Mouse (Mus musculus) MEL (cell line): ENCODE measurements at regions not wholly inside any gene's neighbourhood (a gene's known extent, or its start where the extent isn't known, plus 50 kb on each side); places are given as distances from the start of the nearest gene placed in this dataset.
"Not testable (repeated sequence)": the region's sequence is repeated elsewhere in the genome, so short reads cannot be mapped to it uniquely, and the experiment has no call there.

Experiments
- DNase-seq: peaks from one replicate; pipeline ENCODE4 v3.0.0; 2011; ENCODE audit warnings: low read depth, low spot score
- H3K27ac ChIP-seq: 2 replicates; pipeline ENCODE4 v1.5.1; 2012; ENCODE audit warnings: low read depth, mild to moderate bottlenecking, control low read depth, low read length, moderate library complexity; ENCODE audit not compliant: control insufficient read depth
- H3K27me3 ChIP-seq, 2 experiments: fragments of 150-350 bp in 1 of 2; sonication (generic) in 1 of 2; 2 replicates each; pipeline ENCODE4 v1.6.1; 2012; ENCODE audit warnings: low read length in 2 of 2, mild to moderate bottlenecking in 2 of 2, improper control_type of control experiment in 1 of 2, moderate library complexity in 1 of 2; ENCODE audit not compliant: insufficient read depth in 2 of 2, control insufficient read depth in 1 of 2
- H3K36me3 ChIP-seq, 2 experiments: 2 replicates each; pipeline ENCODE4 v1.6.1; 2012 to 2014; ENCODE audit warnings: low read length in 2 of 2, improper control_type of control experiment in 1 of 2, inconsistent platforms in 1 of 2, mild to moderate bottlenecking in 1 of 2; ENCODE audit not compliant: insufficient read depth in 2 of 2, control insufficient read depth in 1 of 2
- H3K4me1 ChIP-seq, 2 experiments: fragments of 150-350 bp in 1 of 2; sonication (generic) in 1 of 2; 2 replicates each; pipeline ENCODE4 v1.6.1; 2012; ENCODE audit warnings: low read length in 2 of 2, improper control_type of control experiment in 1 of 2, mild to moderate bottlenecking in 1 of 2; ENCODE audit not compliant: insufficient read depth in 2 of 2, control insufficient read depth in 1 of 2
- H3K4me3 ChIP-seq, 2 experiments: fragments of 150-350 bp in 1 of 2; sonication (generic) in 1 of 2; 2 replicates each; pipeline ENCODE4 v1.5.1; 2012; ENCODE audit warnings: low read depth in 2 of 2, low read length in 2 of 2, mild to moderate bottlenecking in 2 of 2, moderate library complexity in 2 of 2, control low read depth in 1 of 2, improper control_type of control experiment in 1 of 2; ENCODE audit not compliant: control insufficient read depth in 1 of 2, insufficient read depth in 1 of 2
- H3K79me2 ChIP-seq: 2 replicates; pipeline ENCODE4 v1.6.1; 2012; ENCODE audit warnings: mild to moderate bottlenecking, low read length, moderate library complexity; ENCODE audit not compliant: control insufficient read depth, poor library complexity, insufficient read depth
- H3K9ac ChIP-seq: 2 replicates; pipeline ENCODE4 v1.6.1; 2012; ENCODE audit warnings: low read depth, mild to moderate bottlenecking, control low read depth, low read length, moderate library complexity; ENCODE audit not compliant: control insufficient read depth, poor library complexity, severe bottlenecking
- H3K9me3 ChIP-seq: fragments of 150-350 bp; sonication (generic); replicated peaks from 2 replicates; pipeline ENCODE4 v1.6.1; 2012; ENCODE audit warnings: mild to moderate bottlenecking, low read length, improper control_type of control experiment, moderate library complexity; ENCODE audit not compliant: insufficient read depth
- GABPA ChIP-seq: IDR thresholded peaks from 2 replicates; pipeline ENCODE4 v1.6.1; 2012; ENCODE audit warnings: low read depth, mild to moderate bottlenecking, inconsistent platforms, low read length, improper control_type of control experiment, moderate library complexity
- MAFK ChIP-seq: IDR thresholded peaks from 2 replicates; pipeline ENCODE4 v1.6.1; 2011; ENCODE audit warnings: low read depth, mild to moderate bottlenecking, low read length, improper control_type of control experiment, borderline replicate concordance
- MEF2A ChIP-seq: IDR thresholded peaks from 2 replicates; pipeline ENCODE4 v1.6.1; 2014; ENCODE audit warnings: low read depth, mild to moderate bottlenecking, inconsistent platforms, low read length, improper control_type of control experiment; ENCODE audit not compliant: poor library complexity, insufficient replicate concordance, severe bottlenecking; ENCODE audit errors: extremely low read depth
- NRF1 ChIP-seq: IDR thresholded peaks from 2 replicates; pipeline ENCODE4 v1.6.1; 2014; ENCODE audit warnings: low read depth, mild to moderate bottlenecking, inconsistent platforms, low read length, improper control_type of control experiment, moderate library complexity; ENCODE audit not compliant: poor library complexity, insufficient read depth, severe bottlenecking
- POLR2AphosphoS2 ChIP-seq: IDR thresholded peaks from 2 replicates; pipeline ENCODE4 v1.6.1; 2011; ENCODE audit warnings: low read length, improper control_type of control experiment
- POLR2AphosphoS5 ChIP-seq: IDR thresholded peaks from 2 replicates; pipeline ENCODE4 v1.6.1; 2012; ENCODE audit warnings: low read depth, borderline replicate concordance, mild to moderate bottlenecking, inconsistent platforms, low read length, moderate library complexity, mixed read lengths
- SMC3 ChIP-seq: IDR thresholded peaks from 2 replicates; pipeline ENCODE4 v1.6.1; 2011; ENCODE audit warnings: low read depth, low read length, improper control_type of control experiment
- TBP ChIP-seq: IDR thresholded peaks from 2 replicates; pipeline ENCODE4 v1.8.0; 2011; ENCODE audit warnings: low read depth, low read length, improper control_type of control experiment
- TCF12 ChIP-seq: IDR thresholded peaks from 2 replicates; pipeline ENCODE4 v1.6.1; 2014; ENCODE audit warnings: low read depth, mild to moderate bottlenecking, inconsistent platforms, low read length, improper control_type of control experiment, moderate library complexity
- UBTF ChIP-seq: IDR thresholded peaks from 2 replicates; pipeline ENCODE4 v1.6.1; 2012; ENCODE audit warnings: low read depth, mild to moderate bottlenecking, inconsistent platforms, low read length, improper control_type of control experiment, moderate library complexity, borderline replicate concordance; ENCODE audit not compliant: insufficient read depth
- ZKSCAN1 ChIP-seq: IDR thresholded peaks from 2 replicates; pipeline ENCODE4 v1.6.1; 2012; ENCODE audit warnings: low read depth, mild to moderate bottlenecking, inconsistent platforms, low read length, improper control_type of control experiment, moderate library complexity
- ZMIZ1 ChIP-seq: IDR thresholded peaks from 2 replicates; pipeline ENCODE4 v1.6.1; 2012; ENCODE audit warnings: low read depth, mild to moderate bottlenecking, inconsistent platforms, low read length, improper control_type of control experiment, moderate library complexity

DNA sequence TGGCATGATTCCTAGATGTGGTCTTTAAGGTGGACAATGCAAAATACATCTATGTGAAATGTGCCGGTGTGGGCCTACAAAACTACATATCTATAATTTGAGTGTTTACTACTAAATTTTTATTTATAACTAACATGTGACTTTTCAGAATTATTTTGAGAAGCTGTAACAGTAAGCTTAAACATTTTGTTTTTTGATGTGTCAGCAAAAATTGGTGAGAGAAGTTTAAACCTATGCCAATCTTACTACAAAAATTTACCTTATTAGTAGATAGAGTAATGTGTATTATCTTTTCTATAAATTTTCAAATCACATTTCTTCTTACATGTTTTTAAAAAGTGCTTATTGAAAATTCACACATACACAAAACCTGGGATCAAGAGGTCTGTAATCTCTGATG is 525.1 kb upstream of the Rorb start:
- Histone ChIP-seq H3K36me3 (no peaks in the 10 kb centered on the region), H3K4me1 (no peaks in the 10 kb centered on the region), H3K4me3 (no peak overlapping the region), H3K79me2 (no peaks in the 10 kb centered on the region), H3K27ac (no peak overlapping the region), H3K9me3 (no peaks in the 10 kb centered on the region), H3K27me3 (no peaks in the 10 kb centered on the region), H3K9ac (no peak overlapping the region)
- DNase-seq = no peak
- TF ChIP-seq ZKSCAN1 (no peak), MAFK (peak; percentile 47; the same call in 1 of the 2 replicates)

DNA sequence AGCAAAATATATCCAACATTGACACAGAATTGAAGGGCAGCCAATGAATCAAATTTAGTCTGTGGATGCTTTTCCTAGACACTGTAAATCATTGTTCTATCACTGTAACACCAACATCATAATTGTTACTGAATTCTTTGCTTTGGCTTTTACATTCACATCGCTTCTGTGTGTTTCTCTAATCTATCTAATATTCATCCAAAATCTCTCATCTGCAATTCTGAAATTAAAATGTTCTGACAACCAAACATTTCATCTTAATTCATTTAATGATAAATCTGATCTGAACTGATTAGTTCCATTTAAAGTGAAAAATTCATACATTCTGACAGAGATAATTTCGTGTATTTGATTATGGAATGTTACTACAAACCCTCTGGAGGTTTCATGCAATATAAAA is 476.9 kb upstream of the Rorb start:
- no peak for TF ChIP-seq MEF2A
- TF ChIP-seq NRF1 = no peak
- no peak for TF ChIP-seq ZMIZ1
- TF ChIP-seq TCF12 = no peak
- no peak for TF ChIP-seq GABPA
- TF ChIP-seq POLR2AphosphoS2 = no peak
- TF ChIP-seq UBTF = no peak
- no peak for TF ChIP-seq SMC3
- TF ChIP-seq TBP = no peak
- TF ChIP-seq POLR2AphosphoS5 = no peak
- Histone ChIP-seq H3K27me3 (no peaks in the 10 kb centered on the region), H3K9ac (no peak overlapping the region), H3K27ac (no peak overlapping the region), H3K4me1 (no peaks in the 10 kb centered on the region), H3K4me3 (no peak overlapping the region), H3K36me3 (no peaks in the 10 kb centered on the region), H3K79me2 (no peaks in the 10 kb centered on the region), H3K9me3 (no peaks in the 10 kb centered on the region)
- DNase-seq = no peak

DNA sequence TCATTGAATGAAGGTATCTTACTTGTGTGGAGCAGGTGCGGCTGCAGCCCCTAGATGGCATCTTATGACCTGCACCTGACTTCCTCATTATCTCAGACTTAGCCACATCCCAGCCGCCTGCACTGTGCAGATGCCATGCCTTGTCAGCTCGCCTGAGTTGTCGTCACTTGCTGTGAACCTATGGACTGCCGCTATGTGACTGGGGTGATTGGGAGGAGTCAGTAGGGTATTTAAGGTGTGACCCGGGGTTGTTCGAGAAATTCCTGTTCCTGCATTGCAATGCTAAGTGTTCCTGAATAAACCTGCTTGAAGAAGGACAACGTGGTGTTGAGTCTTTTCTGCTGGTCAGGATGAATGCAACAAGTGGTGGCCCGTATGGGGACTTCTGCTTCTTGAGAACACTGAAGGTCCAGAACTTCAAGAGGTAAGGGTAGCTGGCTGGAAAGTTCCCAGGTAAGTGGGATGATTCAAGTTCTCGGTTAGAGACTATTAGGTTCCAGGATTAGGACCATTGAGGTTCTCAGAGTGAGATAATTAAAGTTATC is 464.1 kb upstream of the Rorb start:
- H3K27ac ChIP-seq, H3K27me3 ChIP-seq, H3K9me3 ChIP-seq, H3K79me2 ChIP-seq, H3K4me3 ChIP-seq, H3K36me3 ChIP-seq, H3K4me1 ChIP-seq, H3K9ac ChIP-seq: not testable (repeated sequence)
- DNase-seq = peak; percentile 3
